Mouse (Mus musculus): Measurements from ENCODE around the gene Lyz1. TPM values are rescaled to one million over a fixed set of nuclear protein-coding genes. Genes with fewer than 3 reads are reported as not detected.

The Lyz1 gene
- not detected in 2 replicates for polyA plus RNA-seq (2016; fragmentation: Nextera tagmentation; extraction: Ambion mirVana)

DNA sequence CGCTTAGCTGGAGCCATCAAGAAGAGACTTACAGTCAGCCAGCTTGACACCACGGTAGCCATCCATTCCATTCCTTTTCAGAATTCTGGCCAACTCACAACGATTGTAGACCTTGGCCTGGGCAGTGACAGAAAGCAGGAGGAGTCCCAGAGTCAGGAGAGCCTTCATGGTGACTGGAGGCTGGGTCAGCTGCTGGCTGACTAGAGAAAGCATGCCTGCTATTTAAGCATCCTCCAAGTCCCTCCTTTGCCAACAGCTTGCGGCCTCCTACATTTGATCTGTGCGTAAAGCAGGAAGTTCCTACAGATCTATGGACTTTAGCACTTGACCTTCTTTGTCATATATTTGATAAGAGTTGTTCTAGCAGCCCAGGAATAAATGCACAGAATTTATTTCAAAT is at the start of gene Lyz1:
Gene Lyz1 (minus strand): TSS at position 198 of the 400 bp plus-strand sequence.
- Histone ChIP-seq H3K4me2 (no peak within 1 kb of the TSS), H3K4me3 (replicated peaks) (no peak within 1 kb of the TSS), H3K27ac (no peak within 1 kb of the TSS), H3K4me1 (replicated peaks) (no peaks in the 10 kb centered on the region), H3K9ac (replicated peaks) (no peak within 1 kb of the TSS), H3K27me3 (no peaks in the 10 kb centered on the region), H3K36me3 (no peaks in the 10 kb centered on the region), H3K9me3 (no peaks in the 10 kb centered on the region)
- no peak for ATAC-seq (ENCODE audit: insufficient number of reproducible peaks, insufficient read depth, low FRiP score, low TSS enrichment, low read depth)
- 83% methylated on average over 5 of the region's 5 CpGs for WGBS

DNA sequence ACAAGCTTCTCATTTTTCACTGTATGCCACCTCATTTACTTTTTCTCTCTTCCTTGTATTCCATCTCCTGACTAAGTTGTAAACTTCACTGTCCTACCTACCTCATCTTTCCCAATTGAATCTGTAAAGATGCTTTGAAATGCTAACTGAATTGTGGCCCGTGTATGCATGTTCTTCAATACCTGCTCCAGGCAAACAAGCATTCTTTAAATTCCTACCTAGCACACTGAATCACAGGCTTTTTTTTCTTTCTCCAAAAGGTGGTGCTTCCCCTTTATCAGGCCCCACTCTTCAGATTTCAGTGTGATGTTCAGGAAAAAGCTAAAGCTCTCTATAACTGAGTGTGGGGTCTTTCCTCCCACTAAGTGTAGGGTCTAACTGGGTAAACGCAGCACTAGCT is 49.7 kb upstream of the Lyz1 start:
- H3K4me2 ChIP-seq = no peak overlapping the region
- H3K9ac ChIP-seq (replicated peaks) = no peak overlapping the region
- no peaks in the 10 kb centered on the region for H3K9me3 ChIP-seq
- H3K27ac ChIP-seq = peak overlapping the region; percentile 37; the same call in 1 of the 2 replicates
- H3K4me3 ChIP-seq (replicated peaks) = no peak overlapping the region
- H3K27me3 ChIP-seq = no peaks in the 10 kb centered on the region
- ATAC-seq (ENCODE audit: insufficient number of reproducible peaks, insufficient read depth, low FRiP score, low TSS enrichment, low read depth) = no peak
- WGBS = 73% methylated on average over 2 of the region's 2 CpGs
- no peaks in the 10 kb centered on the region for H3K4me1 ChIP-seq (replicated peaks)
- H3K36me3 ChIP-seq = peaks cover 21% of the 10 kb centered on the region

DNA sequence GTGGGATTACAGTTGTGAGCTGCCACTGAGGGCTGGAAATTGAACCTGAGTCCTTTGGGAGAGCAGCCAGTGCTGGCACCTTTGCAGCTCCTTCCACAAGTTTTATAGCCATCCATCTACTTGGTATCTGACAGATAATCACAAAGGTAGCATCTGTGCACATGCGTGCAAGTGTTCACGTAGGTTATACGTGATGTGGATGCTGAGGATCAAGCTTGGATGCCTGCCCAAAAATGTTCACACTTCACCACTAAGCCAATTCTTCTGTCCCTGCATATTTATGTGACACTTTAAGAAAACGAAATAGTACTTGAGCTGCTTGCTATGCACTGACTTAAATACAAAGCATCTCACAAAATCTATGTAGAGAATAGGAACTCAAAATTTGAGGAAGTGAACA is 48.4 kb upstream of the Lyz1 start:
- no peak for ATAC-seq (ENCODE audit: insufficient number of reproducible peaks, insufficient read depth, low FRiP score, low TSS enrichment, low read depth)
- H3K36me3 ChIP-seq = peaks cover 12% of the 10 kb centered on the region; the same call in 1 of the 2 replicates
- H3K4me1 ChIP-seq (replicated peaks) = no peaks in the 10 kb centered on the region
- WGBS = 89% methylated on average over 4 of the region's 4 CpGs
- H3K4me2 ChIP-seq = no peak overlapping the region
- H3K27ac ChIP-seq = no peak overlapping the region
- H3K27me3 ChIP-seq = no peaks in the 10 kb centered on the region
- no peaks in the 10 kb centered on the region for H3K9me3 ChIP-seq
- H3K9ac ChIP-seq (replicated peaks) = no peak overlapping the region
- H3K4me3 ChIP-seq (replicated peaks) = no peak overlapping the region

DNA sequence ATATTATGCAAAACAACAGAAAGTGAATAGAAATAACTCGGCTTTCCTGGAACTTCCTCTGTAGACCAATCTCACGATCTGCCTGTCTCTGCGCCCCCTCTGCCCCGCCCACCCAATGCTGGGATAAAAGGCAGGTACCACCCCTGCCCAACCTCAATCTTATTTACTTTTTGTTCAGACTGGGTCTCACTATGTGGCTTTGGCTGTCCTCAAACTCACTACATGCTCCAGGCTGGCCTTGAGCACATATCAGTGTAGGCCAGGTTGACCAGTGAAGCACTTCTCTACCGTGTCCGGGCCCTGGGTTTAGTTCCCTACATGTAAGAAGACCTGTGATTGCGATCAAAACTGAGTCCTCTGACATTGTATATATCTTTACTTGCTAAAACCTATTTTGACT is 46.6 kb upstream of the Lyz1 start:
- no peak overlapping the region for H3K9ac ChIP-seq (replicated peaks)
- no peak overlapping the region for H3K4me3 ChIP-seq (replicated peaks)
- no peaks in the 10 kb centered on the region for H3K4me1 ChIP-seq (replicated peaks)
- WGBS = 84% methylated on average over 7 of the region's 7 CpGs
- H3K36me3 ChIP-seq = peaks cover 11% of the 10 kb centered on the region; the same call in 1 of the 2 replicates
- no peak overlapping the region for H3K4me2 ChIP-seq
- H3K9me3 ChIP-seq = no peaks in the 10 kb centered on the region
- no peak for ATAC-seq (ENCODE audit: insufficient number of reproducible peaks, insufficient read depth, low FRiP score, low TSS enrichment, low read depth)
- H3K27ac ChIP-seq = no peak overlapping the region
- no peaks in the 10 kb centered on the region for H3K27me3 ChIP-seq

GRCm38 (mm10) chr10:117337946-117338345 is 45.3 kb upstream of the Lyz1 start:
- no peak overlapping the region for H3K4me2 ChIP-seq

GRCm38 (mm10) chr10:117335649-117336048 is 43.0 kb upstream of the Lyz1 start:
- Histone ChIP-seq H3K36me3 (no peaks in the 10 kb centered on the region), H3K9ac (replicated peaks) (no peak overlapping the region), H3K9me3 (no peaks in the 10 kb centered on the region), H3K27me3 (no peaks in the 10 kb centered on the region), H3K27ac (no peak overlapping the region), H3K4me3 (replicated peaks) (no peak overlapping the region), H3K4me2 (no peak overlapping the region), H3K4me1 (replicated peaks) (no peaks in the 10 kb centered on the region)
- 43% methylated on average over 4 of the region's 4 CpGs for WGBS
- no peak for ATAC-seq (ENCODE audit: insufficient number of reproducible peaks, insufficient read depth, low FRiP score, low TSS enrichment, low read depth)

More at GRCm38 (mm10) chr10:117337946-117338345, 45.3 kb upstream of the Lyz1 start:
- Histone ChIP-seq H3K27ac (no peak overlapping the region), H3K4me1 (replicated peaks) (no peaks in the 10 kb centered on the region), H3K9me3 (no peaks in the 10 kb centered on the region), H3K9ac (replicated peaks) (no peak overlapping the region), H3K27me3 (no peaks in the 10 kb centered on the region), H3K36me3 (no peaks in the 10 kb centered on the region), H3K4me3 (replicated peaks) (no peak overlapping the region)
- ATAC-seq (ENCODE audit: insufficient number of reproducible peaks, insufficient read depth, low FRiP score, low TSS enrichment, low read depth) = no peak

- no peaks in the 10 kb centered on the region for H3K27me3 ChIP-seq
- no peak overlapping the region for H3K4me3 ChIP-seq (replicated peaks)
- H3K9me3 ChIP-seq = no peaks in the 10 kb centered on the region
- H3K4me2 ChIP-seq = no peak overlapping the region
- no peak overlapping the region for H3K9ac ChIP-seq (replicated peaks)
- no peak overlapping the region for H3K27ac ChIP-seq
- H3K4me1 ChIP-seq (replicated peaks) = no peaks in the 10 kb centered on the region
- H3K36me3 ChIP-seq = no peaks in the 10 kb centered on the region
- 85% methylated on average over 5 of the region's 5 CpGs for WGBS
- ATAC-seq (ENCODE audit: insufficient number of reproducible peaks, insufficient read depth, low FRiP score, low TSS enrichment, low read depth) = no peak
These were observed 37.9 kb upstream of the Lyz1 start for GRCm38 (mm10) chr10:117330521-117330920.

GRCm38 (mm10) chr10:117323782-117324181 is 31.1 kb upstream of the Lyz1 start:
- Histone ChIP-seq H3K9me3 (no peaks in the 10 kb centered on the region), H3K4me3 (replicated peaks) (no peak overlapping the region), H3K4me1 (replicated peaks) (no peaks in the 10 kb centered on the region), H3K9ac (replicated peaks) (no peak overlapping the region), H3K4me2 (no peak overlapping the region), H3K27me3 (no peaks in the 10 kb centered on the region), H3K36me3 (no peaks in the 10 kb centered on the region), H3K27ac (no peak overlapping the region)
- ATAC-seq (ENCODE audit: insufficient number of reproducible peaks, insufficient read depth, low FRiP score, low TSS enrichment, low read depth) = no peak
- 91% methylated on average over 7 of the region's 7 CpGs for WGBS

DNA sequence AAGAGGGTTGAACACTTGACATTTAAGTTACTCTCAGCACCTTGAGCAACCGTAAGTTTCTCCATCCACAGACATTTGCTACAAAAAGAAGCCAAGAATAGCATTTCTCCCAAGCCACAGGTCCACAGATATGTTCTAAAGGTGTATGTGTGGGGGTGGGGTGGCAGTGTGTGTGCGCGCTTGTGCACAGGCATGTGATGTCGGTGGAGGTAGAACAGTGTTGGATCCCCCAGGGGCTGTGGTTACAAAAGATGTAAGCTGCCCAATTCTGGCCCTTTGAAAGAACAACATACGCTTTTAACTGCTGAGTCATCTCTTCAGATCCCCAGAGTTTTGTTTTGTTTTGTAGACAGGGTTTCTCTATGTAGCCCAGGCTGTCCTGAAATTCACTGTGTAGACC is 30.0 kb upstream of the Lyz1 start:
- Histone ChIP-seq H3K9me3 (no peaks in the 10 kb centered on the region), H3K27me3 (no peaks in the 10 kb centered on the region), H3K4me1 (replicated peaks) (no peaks in the 10 kb centered on the region), H3K9ac (replicated peaks) (no peak overlapping the region), H3K4me3 (replicated peaks) (no peak overlapping the region), H3K36me3 (no peaks in the 10 kb centered on the region), H3K27ac (no peak overlapping the region), H3K4me2 (no peak overlapping the region)
- WGBS = 95% methylated on average over 5 of the region's 5 CpGs
- ATAC-seq (ENCODE audit: insufficient number of reproducible peaks, insufficient read depth, low FRiP score, low TSS enrichment, low read depth) = no peak

GRCm38 (mm10) chr10:117320571-117320981 is 27.9 kb upstream of the Lyz1 start:
- Histone ChIP-seq H3K27ac (no peak overlapping the region), H3K36me3 (no peaks in the 10 kb centered on the region), H3K9ac (replicated peaks) (no peak overlapping the region), H3K4me2 (no peak overlapping the region), H3K9me3 (no peaks in the 10 kb centered on the region), H3K4me1 (replicated peaks) (no peaks in the 10 kb centered on the region), H3K27me3 (no peaks in the 10 kb centered on the region), H3K4me3 (replicated peaks) (no peak overlapping the region)
- WGBS = 86% methylated on average over 3 of the region's 3 CpGs
- no peak for ATAC-seq (ENCODE audit: insufficient number of reproducible peaks, insufficient read depth, low FRiP score, low TSS enrichment, low read depth)

DNA sequence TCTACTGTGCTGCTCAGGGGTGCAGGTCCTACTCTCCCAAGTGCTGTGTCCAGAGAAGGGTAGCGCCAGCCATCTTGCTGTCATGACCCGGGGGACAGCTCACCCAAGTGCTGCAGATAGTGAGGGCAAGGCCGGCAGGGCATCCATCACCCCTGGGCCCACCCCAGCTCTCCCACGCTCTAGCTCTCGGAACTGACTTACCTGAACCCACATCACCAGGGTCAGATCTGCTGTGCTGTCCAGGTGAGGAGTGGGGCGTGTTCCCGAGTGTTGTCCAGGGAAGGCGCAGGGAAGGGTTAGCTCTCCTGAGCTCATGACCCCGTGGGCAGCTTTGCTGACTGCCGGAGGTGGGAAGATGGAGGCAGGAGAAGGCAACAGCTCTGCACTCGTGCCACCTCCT is 23.7 kb upstream of the Lyz1 start:
- H3K9me3 ChIP-seq = no peaks in the 10 kb centered on the region
- no peak overlapping the region for H3K4me2 ChIP-seq
- H3K9ac ChIP-seq (replicated peaks) = no peak overlapping the region
- H3K36me3 ChIP-seq = no peaks in the 10 kb centered on the region
- no peak overlapping the region for H3K27ac ChIP-seq
- no peaks in the 10 kb centered on the region for H3K27me3 ChIP-seq
- 88% methylated on average over 11 of the region's 11 CpGs for WGBS
- no peak overlapping the region for H3K4me3 ChIP-seq (replicated peaks)
- ATAC-seq (ENCODE audit: insufficient number of reproducible peaks, insufficient read depth, low FRiP score, low TSS enrichment, low read depth) = no peak
- no peaks in the 10 kb centered on the region for H3K4me1 ChIP-seq (replicated peaks)

DNA sequence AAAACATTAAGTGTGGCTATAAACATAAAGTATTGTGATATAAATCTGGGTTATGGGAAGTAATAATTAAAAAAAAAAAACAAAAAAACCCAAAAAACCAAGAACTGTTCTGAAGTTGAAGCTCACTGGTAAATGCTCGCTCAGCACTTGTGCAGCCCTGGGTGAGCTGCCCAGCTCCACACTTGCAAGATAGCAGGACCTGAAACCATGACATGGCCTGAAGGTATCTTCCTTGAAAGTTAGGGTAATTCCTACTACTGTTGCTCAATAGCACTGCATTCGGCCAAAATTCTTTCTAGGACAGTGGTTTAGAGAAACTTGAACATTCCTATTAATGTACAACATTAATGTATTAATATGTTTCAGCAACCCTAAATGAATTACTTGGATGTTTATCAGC is 20.5 kb upstream of the Lyz1 start:
- Histone ChIP-seq H3K4me1 (replicated peaks) (no peaks in the 10 kb centered on the region), H3K36me3 (no peaks in the 10 kb centered on the region), H3K9me3 (no peaks in the 10 kb centered on the region), H3K27me3 (no peaks in the 10 kb centered on the region), H3K4me3 (replicated peaks) (no peak overlapping the region), H3K27ac (no peak overlapping the region), H3K4me2 (no peak overlapping the region), H3K9ac (replicated peaks) (no peak overlapping the region)
- WGBS = 89% methylated on average over 2 of the region's 2 CpGs
- ATAC-seq (ENCODE audit: insufficient number of reproducible peaks, insufficient read depth, low FRiP score, low TSS enrichment, low read depth) = no peak
